Mouse (Mus musculus) hindbrain, embryonic 11.5 days (tissue): ENCODE measurements around the gene Prrx2. TPM values are rescaled to one million over a fixed set of nuclear protein-coding genes. Genes with fewer than 3 reads are reported as not detected.

Experiments
- ATAC-seq: fragments of 200-750 bp; cut with Nextera tagmentation; 2 replicates; pipeline ENCODE4 v1.8.0; 2017; ENCODE audit warnings: mild to moderate bottlenecking, moderate TSS enrichment, moderate library complexity; ENCODE audit not compliant: low FRiP score
- DNase-seq: peaks from one replicate; pipeline ENCODE4 v3.0.0-alpha.2; 2015; ENCODE audit warnings: low spot score
- H3K27ac ChIP-seq: fragments of 300-500 bp; sonication (generic); 2 replicates; pipeline ENCODE4 v1.5.1; 2014; ENCODE audit warnings: mild to moderate bottlenecking, low read depth, low read length
- H3K27me3 ChIP-seq: fragments of 300-500 bp; sonication (generic); 2 replicates; pipeline ENCODE4 v1.6.1; 2014; ENCODE audit warnings: mild to moderate bottlenecking, low read length, moderate library complexity, mixed read lengths; ENCODE audit not compliant: control insufficient read depth, insufficient read depth
- H3K36me3 ChIP-seq: fragments of 300-500 bp; sonication (generic); 2 replicates; pipeline ENCODE4 v1.6.1; 2014; ENCODE audit warnings: mild to moderate bottlenecking, low read length, moderate library complexity, mixed read lengths; ENCODE audit not compliant: control insufficient read depth, insufficient read depth
- H3K4me1 ChIP-seq: fragments of 300-500 bp; sonication (generic); replicated peaks from 2 replicates; pipeline ENCODE4 v1.6.1; 2014; ENCODE audit warnings: low read length, mixed read lengths; ENCODE audit not compliant: control insufficient read depth, insufficient read depth
- H3K4me2 ChIP-seq: fragments of 300-500 bp; sonication (generic); replicated peaks from 2 replicates; pipeline ENCODE4 v1.6.1; 2014; ENCODE audit warnings: mild to moderate bottlenecking, low read depth, low read length
- H3K4me3 ChIP-seq: fragments of 300-500 bp; sonication (generic); 2 replicates; pipeline ENCODE4 v1.5.1; 2014; ENCODE audit warnings: low read depth, low read length
- H3K9ac ChIP-seq: fragments of 300-500 bp; sonication (generic); 2 replicates; pipeline ENCODE4 v1.6.1; 2014; ENCODE audit warnings: low read depth, low read length
- H3K9me3 ChIP-seq: fragments of 300-500 bp; sonication (generic); 2 replicates; pipeline ENCODE4 v1.6.1; 2016; ENCODE audit warnings: low read length; ENCODE audit not compliant: control insufficient read depth
- WGBS: fragments of 180-500 bp; shearing (Covaris S2); extraction: QIAGEN DNeasy Blood & Tissue Kit; methylation state at CpG from one replicate; pipeline ENCODE4 v1.1.7; 2014; 5-methylcytosine and 5-hydroxymethylcytosine counted together
- polyA plus RNA-seq: library from polyadenylated mRNA; unstranded; fragments of >200 nt; fragmentation: Nextera tagmentation; extraction: Ambion mirVana; gene quantifications from 2 replicates; pipeline ENCODE4 v1.2.1, GENCODE M21; 2014

Prrx2 gene
- polyA plus RNA-seq, 1 experiment from 2014 or later, result 39.7 TPM

DNA sequence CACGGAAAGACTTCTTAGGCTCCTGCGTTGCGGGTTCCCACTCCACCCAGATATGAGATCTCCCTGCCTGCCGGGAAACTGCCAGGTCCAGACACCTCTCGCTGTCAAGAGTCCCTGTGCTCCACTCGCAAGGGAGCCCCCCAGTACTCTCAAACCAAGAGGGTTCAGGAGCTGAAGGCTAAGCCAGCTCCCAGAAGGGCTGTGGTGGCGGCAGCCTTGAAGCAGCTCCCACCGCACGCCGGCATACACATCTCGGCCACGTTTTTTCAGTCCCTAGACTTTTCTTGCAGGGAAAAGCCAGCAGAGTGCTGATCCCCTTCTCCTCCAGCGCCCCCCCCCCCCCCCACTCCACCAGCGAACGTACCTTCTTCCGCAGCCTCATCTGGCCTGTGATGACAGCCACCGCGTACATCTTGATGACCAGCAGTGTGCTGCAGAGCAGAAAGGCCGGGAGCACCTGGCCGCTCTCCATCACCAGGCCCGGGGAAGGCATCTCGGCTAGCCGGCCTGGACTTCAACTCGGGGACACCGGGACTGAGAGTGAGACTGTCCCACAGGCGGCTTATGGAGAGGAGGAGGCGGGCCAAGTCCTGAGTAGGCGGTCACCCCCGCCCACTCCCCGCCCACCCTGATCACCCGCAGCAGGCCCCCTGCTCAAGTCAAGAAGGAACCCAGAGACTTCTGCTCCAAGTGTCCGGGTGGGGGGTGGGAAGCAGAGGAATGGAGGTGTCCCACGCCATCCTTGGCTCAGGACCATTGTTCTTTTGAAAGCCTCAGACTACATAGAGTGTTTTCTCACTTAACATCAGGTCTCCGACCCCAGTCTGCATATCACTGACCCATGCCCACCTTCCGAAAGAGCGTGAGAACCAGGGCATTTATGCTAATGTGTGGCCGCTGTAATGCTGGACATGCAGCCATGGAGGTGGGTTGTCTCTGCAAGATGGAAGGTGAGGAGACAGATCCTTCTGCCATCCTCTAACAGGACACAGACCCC is 68.3 kb downstream of the Prrx2 start:
- Histone ChIP-seq H3K4me3 (peak overlapping the region; percentile 29), H3K27ac (no peak overlapping the region), H3K9me3 (no peaks in the 10 kb centered on the region), H3K9ac (peak overlapping the region; percentile 47; the same call in 1 of the 2 replicates), H3K4me1 (peaks cover 6% of the 10 kb centered on the region), H3K4me2 (peak overlapping the region; percentile 63), H3K36me3 (no peaks in the 10 kb centered on the region), H3K27me3 (0 out of 2 replicates have a peak, but pooled peaks cover 3% of the 10 kb centered on the region)
- ATAC-seq (peak; percentile 60; the same call in 1 of the 2 replicates), DNase-seq (peak; percentile 52)
- WGBS, result 11% methylated on average over 34 of the region's 37 CpGs

DNA sequence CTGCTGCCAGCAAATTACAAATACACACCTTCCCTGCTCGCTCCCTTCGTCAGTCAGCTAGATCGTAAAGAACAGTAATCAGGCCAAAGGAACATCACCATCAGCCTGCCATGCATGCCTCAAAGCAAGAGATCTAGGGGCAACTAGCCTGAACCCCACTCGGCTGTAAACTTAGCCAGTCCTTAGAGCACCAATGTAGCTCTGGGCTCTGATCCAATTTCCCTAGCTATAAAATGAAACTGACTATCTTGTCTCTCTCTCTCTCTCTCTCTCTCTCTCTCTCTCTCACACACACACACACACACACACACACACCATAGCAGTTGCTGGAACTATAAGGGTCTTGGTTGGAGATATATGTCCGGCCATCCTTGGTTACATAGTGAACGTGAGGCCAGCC is 69.5 kb downstream of the Prrx2 start:
- 0 out of 2 replicates have a peak, but pooled peaks cover 3% of the 10 kb centered on the region for H3K27me3 ChIP-seq
- no peak overlapping the region for H3K9ac ChIP-seq
- H3K4me2 ChIP-seq, result no peak overlapping the region
- WGBS, result 92% methylated on average over 6 of the region's 6 CpGs
- H3K9me3 ChIP-seq, result no peaks in the 10 kb centered on the region
- H3K4me3 ChIP-seq, result no peak overlapping the region
- peaks cover 6% of the 10 kb centered on the region for H3K4me1 ChIP-seq
- no peaks in the 10 kb centered on the region for H3K36me3 ChIP-seq
- no peak for DNase-seq
- no peak for ATAC-seq
- no peak overlapping the region for H3K27ac ChIP-seq

DNA sequence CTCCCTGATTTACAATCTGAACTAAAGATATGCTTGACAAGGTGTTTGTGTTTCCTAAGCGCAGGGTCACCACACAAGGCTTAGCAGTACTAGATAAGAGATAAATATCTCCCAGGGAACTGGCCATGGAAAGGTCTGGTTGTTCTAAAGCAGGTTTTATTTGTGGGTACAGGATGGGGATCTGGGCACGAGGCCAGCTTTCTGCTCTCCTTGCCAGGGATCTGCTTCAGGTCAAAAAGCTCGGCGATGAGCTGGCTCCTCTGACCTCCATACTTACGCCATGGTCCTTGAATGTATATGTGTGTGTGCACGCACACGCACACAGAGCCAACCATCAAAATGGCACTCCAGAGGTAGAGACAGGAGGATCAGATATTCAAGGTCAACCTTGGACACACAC is 70.2 kb downstream of the Prrx2 start:
- Histone ChIP-seq H3K4me1 (peaks cover 6% of the 10 kb centered on the region), H3K27ac (no peak overlapping the region), H3K9ac (no peak overlapping the region), H3K4me3 (no peak overlapping the region), H3K36me3 (no peaks in the 10 kb centered on the region), H3K9me3 (no peaks in the 10 kb centered on the region), H3K4me2 (no peak overlapping the region), H3K27me3 (0 out of 2 replicates have a peak, but pooled peaks cover 3% of the 10 kb centered on the region)
- DNase-seq, result no peak
- no peak for ATAC-seq
- 89% methylated on average over 7 of the region's 7 CpGs for WGBS

DNA sequence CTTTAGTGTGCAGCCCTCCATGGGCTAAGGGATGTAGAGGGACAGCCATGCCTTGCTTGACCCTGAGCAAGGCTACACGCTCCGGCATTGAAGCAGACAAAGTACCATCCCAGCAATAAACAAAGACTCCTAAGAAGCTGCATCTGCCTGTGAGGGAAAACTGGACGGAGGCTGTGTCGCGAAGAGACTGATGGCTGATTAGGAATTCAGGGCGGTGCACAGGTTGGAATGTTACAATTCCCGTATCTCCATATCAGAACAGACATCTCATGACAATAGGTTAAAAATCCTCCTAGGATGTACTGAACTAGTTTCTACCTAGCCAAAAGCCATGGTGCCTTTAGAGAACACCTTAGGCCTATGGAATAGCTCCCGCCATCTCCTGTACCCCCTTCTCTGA is 71.1 kb downstream of the Prrx2 start:
- Histone ChIP-seq H3K27ac (no peak overlapping the region), H3K9ac (no peak overlapping the region), H3K9me3 (no peaks in the 10 kb centered on the region), H3K4me3 (no peak overlapping the region), H3K4me2 (no peak overlapping the region), H3K4me1 (peaks cover 6% of the 10 kb centered on the region), H3K36me3 (no peaks in the 10 kb centered on the region), H3K27me3 (0 out of 2 replicates have a peak, but pooled peaks cover 3% of the 10 kb centered on the region)
- 72% methylated on average over 8 of the region's 8 CpGs for WGBS
- DNase-seq (no peak), ATAC-seq (no peak)

DNA sequence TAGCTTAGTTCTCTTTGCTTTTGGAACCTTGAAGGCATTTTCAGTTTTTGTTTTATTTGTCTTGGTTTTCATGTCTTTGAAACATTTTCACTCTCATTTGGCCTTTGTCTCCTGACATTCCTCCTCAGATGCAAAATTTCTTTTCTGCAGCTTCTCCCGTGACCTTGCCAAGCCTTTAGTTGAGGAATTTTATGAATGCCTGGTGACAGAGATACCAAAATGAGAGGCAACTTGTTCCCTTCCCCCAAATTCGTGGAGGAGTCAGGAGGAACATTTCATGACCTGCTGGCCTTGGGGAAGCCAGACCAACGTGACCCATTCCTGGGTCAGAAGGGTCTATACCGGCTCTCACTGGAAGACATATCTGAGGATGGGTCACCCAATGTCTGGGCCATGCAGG is 71.9 kb downstream of the Prrx2 start:
- H3K4me2 ChIP-seq, result no peak overlapping the region
- 0 out of 2 replicates have a peak, but pooled peaks cover 3% of the 10 kb centered on the region for H3K27me3 ChIP-seq
- H3K9ac ChIP-seq, result no peak overlapping the region
- H3K36me3 ChIP-seq, result no peaks in the 10 kb centered on the region
- WGBS, result 73% methylated on average over 4 of the region's 4 CpGs
- DNase-seq (no peak), ATAC-seq (no peak)
- no peaks in the 10 kb centered on the region for H3K9me3 ChIP-seq
- no peak overlapping the region for H3K4me3 ChIP-seq
- no peak overlapping the region for H3K27ac ChIP-seq
- peaks cover 6% of the 10 kb centered on the region for H3K4me1 ChIP-seq

DNA sequence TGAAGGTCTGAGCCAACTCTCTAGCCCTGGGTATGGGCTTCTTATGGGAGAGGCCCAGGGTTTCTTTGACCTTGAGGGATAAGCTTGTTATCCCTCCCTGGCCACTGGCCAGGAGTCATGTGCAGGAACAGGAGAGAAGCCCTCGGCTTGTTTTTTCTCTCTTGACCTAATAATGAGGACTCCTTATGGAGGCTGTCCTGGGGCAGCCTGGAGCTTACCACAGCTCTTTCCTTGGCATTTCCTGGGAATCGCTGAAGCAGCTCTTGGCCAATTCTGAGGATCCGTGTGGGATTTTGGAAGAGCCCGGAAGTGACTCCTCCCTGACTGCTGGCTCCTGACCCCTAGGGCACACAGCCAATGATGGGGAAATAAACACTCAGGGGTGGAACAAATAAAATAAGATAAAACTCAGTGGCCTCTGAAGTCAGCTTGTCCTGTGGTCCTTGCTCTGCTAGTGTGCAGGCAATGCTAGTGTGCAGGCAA is 77.6 kb downstream of the Prrx2 start:
- ATAC-seq, result no peak
- H3K27ac ChIP-seq, result no peak overlapping the region
- WGBS, result 54% methylated on average over 4 of the region's 4 CpGs

DNA sequence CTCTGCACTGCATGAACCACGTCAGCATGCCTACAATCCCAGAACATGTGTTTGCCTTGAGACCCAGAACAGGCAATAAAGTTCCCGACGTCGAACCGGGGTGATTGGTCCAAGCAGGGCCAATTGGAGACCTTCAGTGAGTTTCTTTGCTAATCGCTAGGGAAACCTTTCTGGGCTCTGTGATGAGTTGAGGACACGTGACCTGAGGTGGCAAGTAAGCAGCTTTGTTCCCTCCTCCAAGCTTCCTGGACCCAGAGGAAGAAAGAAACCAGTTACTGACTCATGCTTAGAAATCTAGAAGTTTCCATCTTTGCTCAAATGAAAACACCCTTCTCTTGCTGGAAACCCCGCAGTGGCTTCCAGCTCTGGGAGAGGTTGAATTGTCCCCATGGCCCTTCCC is 78.2 kb downstream of the Prrx2 start:
- H3K9me3 ChIP-seq, result no peaks in the 10 kb centered on the region
- H3K4me3 ChIP-seq, result no peak overlapping the region
- H3K4me1 ChIP-seq, result no peaks in the 10 kb centered on the region
- no peaks in the 10 kb centered on the region for H3K27me3 ChIP-seq
- H3K4me2 ChIP-seq, result no peak overlapping the region
- WGBS, result 88% methylated on average over 8 of the region's 8 CpGs
- DNase-seq, result no peak
- no peak overlapping the region for H3K27ac ChIP-seq
- no peak overlapping the region for H3K9ac ChIP-seq
- no peak for ATAC-seq
- H3K36me3 ChIP-seq, result no peaks in the 10 kb centered on the region

More for the DNA sequence above, 77.6 kb downstream of the Prrx2 start:
- no peaks in the 10 kb centered on the region for H3K27me3 ChIP-seq
- no peak overlapping the region for H3K4me2 ChIP-seq
- H3K9ac ChIP-seq, result no peak overlapping the region
- no peaks in the 10 kb centered on the region for H3K36me3 ChIP-seq
- no peak overlapping the region for H3K4me3 ChIP-seq
- H3K4me1 ChIP-seq, result no peaks in the 10 kb centered on the region
- H3K9me3 ChIP-seq, result no peaks in the 10 kb centered on the region
- DNase-seq, result no peak

DNA sequence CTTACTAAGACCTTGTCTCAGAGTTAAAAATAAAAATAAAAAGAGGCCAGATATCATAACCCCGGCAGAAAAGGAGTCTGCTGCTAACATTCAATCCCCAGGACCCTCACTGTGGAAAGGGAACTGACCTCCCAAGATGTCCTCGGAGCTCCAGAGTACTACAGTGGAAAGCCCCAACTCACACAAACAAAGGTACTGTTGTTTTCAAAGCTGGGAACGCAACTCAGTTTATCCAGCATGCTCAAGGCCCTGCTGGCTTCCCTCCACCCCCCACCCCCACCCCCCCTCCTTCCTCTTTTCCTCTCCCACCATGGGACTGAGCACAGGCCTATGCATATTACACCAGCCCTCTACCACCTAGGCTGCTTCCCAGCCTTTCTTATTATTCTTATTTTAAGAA is 80.1 kb downstream of the Prrx2 start:
- H3K9me3 ChIP-seq, result no peaks in the 10 kb centered on the region
- no peak overlapping the region for H3K27ac ChIP-seq
- DNase-seq, result no peak
- no peak overlapping the region for H3K4me3 ChIP-seq
- 45% methylated on average over 3 of the region's 3 CpGs for WGBS
- H3K9ac ChIP-seq, result no peak overlapping the region
- no peaks in the 10 kb centered on the region for H3K27me3 ChIP-seq
- ATAC-seq, result no peak
- no peaks in the 10 kb centered on the region for H3K36me3 ChIP-seq
- no peaks in the 10 kb centered on the region for H3K4me1 ChIP-seq
- H3K4me2 ChIP-seq, result no peak overlapping the region
